Mouse (Mus musculus) myocyte (in vitro differentiated cells): ENCODE measurements around the gene Rgcc. TPM values are rescaled to one million over a fixed set of nuclear protein-coding genes. Genes with fewer than 3 reads are reported as not detected.

Experiments
- H3K27me3 ChIP-seq: one replicate; pipeline ENCODE4 v1.6.1; 2011; ENCODE audit not compliant: control insufficient read depth, insufficient read depth, insufficient read length
- H3K36me3 ChIP-seq: one replicate; pipeline ENCODE4 v1.6.1; 2011; ENCODE audit not compliant: control insufficient read depth, insufficient read depth
- H3K4me2 ChIP-seq: one replicate; pipeline ENCODE4 v1.6.1; 2011; ENCODE audit warnings: low read depth, control low read depth
- H3K4me3 ChIP-seq: one replicate; pipeline ENCODE4 v1.5.1; 2011; ENCODE audit warnings: mild to moderate bottlenecking, control low read depth, moderate library complexity
- H3K79me2 ChIP-seq: one replicate; pipeline ENCODE4 v1.6.1; 2011; ENCODE audit not compliant: control insufficient read depth, insufficient read depth
- H3ac ChIP-seq: one replicate; pipeline ENCODE4 v1.6.1; 2011; ENCODE audit not compliant: control insufficient read depth, insufficient read length
- CEBPB ChIP-seq: IDR thresholded peaks from 2 replicates; pipeline ENCODE4 v1.6.1; 2011; ENCODE audit warnings: mild to moderate bottlenecking, moderate library complexity; ENCODE audit not compliant: poor library complexity, insufficient read depth, severe bottlenecking
- E2F4 ChIP-seq: IDR thresholded peaks from one replicate; pipeline ENCODE4 v1.6.1; 2011; ENCODE audit warnings: mild to moderate bottlenecking, control low read depth, moderate library complexity; ENCODE audit not compliant: insufficient read depth
- MAX ChIP-seq: IDR thresholded peaks from one replicate; pipeline ENCODE4 v1.6.1; 2011; ENCODE audit warnings: low read depth, mild to moderate bottlenecking, control low read depth
- MYOD1 ChIP-seq, 3 experiments: IDR thresholded peaks; one replicate each; pipeline ENCODE4 v1.6.1; 2011; ENCODE audit warnings: control low read depth in 2 of 3, low read depth in 2 of 3, mild to moderate bottlenecking in 2 of 3, moderate library complexity in 1 of 3; ENCODE audit not compliant: insufficient read length in 2 of 3, control insufficient read depth in 1 of 3
- MYOG ChIP-seq, 3 experiments: IDR thresholded peaks; one replicate each; pipeline ENCODE4 v1.6.1; 2011; ENCODE audit warnings: control low read depth in 2 of 3, low read depth in 2 of 3, mild to moderate bottlenecking in 2 of 3; ENCODE audit not compliant: insufficient read length in 2 of 3, control insufficient read depth in 1 of 3, insufficient read depth in 1 of 3
- POLR2A ChIP-seq: IDR thresholded peaks from one replicate; pipeline ENCODE4 v1.6.1; 2011; ENCODE audit warnings: low read depth, mild to moderate bottlenecking, control low read depth, moderate library complexity; ENCODE audit not compliant: insufficient read length
- POLR2AphosphoS2 ChIP-seq: IDR thresholded peaks from one replicate; pipeline ENCODE4 v1.6.1; 2011; ENCODE audit warnings: low read depth, control low read depth; ENCODE audit not compliant: insufficient read length
- REST ChIP-seq: IDR thresholded peaks from one replicate; pipeline ENCODE4 v1.6.1; 2011; ENCODE audit warnings: mild to moderate bottlenecking, control low read depth, moderate library complexity; ENCODE audit not compliant: insufficient read depth, insufficient read length
- SRF ChIP-seq: IDR thresholded peaks from one replicate; pipeline ENCODE4 v1.6.1; 2011; ENCODE audit warnings: low read depth; ENCODE audit not compliant: control insufficient read depth, insufficient read length
- TCF12 ChIP-seq: IDR thresholded peaks from one replicate; pipeline ENCODE4 v1.6.1; 2011; ENCODE audit warnings: mild to moderate bottlenecking, control low read depth; ENCODE audit not compliant: poor library complexity, insufficient read depth, severe bottlenecking
- TCF3 ChIP-seq: IDR thresholded peaks from one replicate; pipeline ENCODE4 v1.6.1; 2011; ENCODE audit warnings: low read depth, control low read depth; ENCODE audit not compliant: insufficient read length
- USF1 ChIP-seq: IDR thresholded peaks from one replicate; pipeline ENCODE4 v1.6.1; 2011; ENCODE audit warnings: low read depth, mild to moderate bottlenecking, control low read depth, moderate library complexity
- polyA plus RNA-seq: library from polyadenylated mRNA; unstranded; fragments of >200 nt; fragmentation: generic; extraction: Trizol; gene quantifications from one replicate; pipeline ENCODE4 v1.2.1, GENCODE M21; 2012; ENCODE audit warnings: missing spikeins

Gene Rgcc
- polyA plus RNA-seq, 1 experiment: 6.0 TPM

GRCm38 (mm10) chr14:79294051-79294814 lies 7.2 kb downstream of the Rgcc start:
- Histone ChIP-seq H3K4me2 (no peak overlapping the region), H3K79me2 (no peaks in the 10 kb centered on the region), H3ac (no peak overlapping the region), H3K27me3 (no peaks in the 10 kb centered on the region), H3K36me3 (no peaks in the 10 kb centered on the region), H3K4me3 (no peak overlapping the region)
- no peak for TF ChIP-seq USF1
- TF ChIP-seq SRF: no peak
- no peak for TF ChIP-seq E2F4
- TF ChIP-seq CEBPB: no peak
- no peak for TF ChIP-seq MAX
- TF ChIP-seq MYOD1 (IDR thresholded peaks at IDR 0.05; ENCODE audit: control insufficient read depth in 1 of 3, insufficient read length in 2 of 3, low read depth in 2 of 3): no peak
- no peak for TF ChIP-seq TCF12

DNA sequence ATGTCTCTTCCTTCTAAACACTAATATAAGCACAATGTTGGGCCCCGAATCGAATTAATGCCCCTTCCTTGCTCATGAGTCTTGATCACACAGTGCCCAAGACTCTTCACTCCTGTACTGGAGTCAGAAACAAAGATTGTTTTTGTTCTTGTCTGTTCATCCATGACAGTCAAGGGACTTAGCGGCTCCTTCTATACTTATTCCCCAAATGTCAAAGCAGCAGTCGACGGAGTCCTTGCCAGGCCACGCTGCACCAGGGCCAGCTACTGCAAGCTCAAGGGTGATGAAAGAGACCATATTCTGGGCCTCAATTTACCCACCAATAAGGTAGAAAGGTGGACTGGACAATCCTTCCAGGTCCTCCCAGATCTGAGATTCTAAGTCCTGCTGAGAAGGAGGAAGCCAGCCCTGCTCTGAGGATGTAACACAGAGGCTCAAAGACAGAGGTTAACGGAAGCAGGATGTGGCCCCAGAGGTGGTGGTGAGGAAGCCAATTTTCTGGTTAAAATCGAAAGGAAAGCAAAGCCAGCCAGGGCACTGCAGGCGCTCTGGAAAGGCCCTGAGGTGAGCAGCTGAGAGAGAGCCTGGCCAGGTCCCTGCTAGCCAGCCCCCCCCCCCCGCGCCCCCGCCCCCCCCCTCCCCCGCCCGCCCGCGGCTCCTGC lies 8.2 kb downstream of the Rgcc start:
- H3K36me3 ChIP-seq: no peaks in the 10 kb centered on the region
- no peak for TF ChIP-seq POLR2AphosphoS2
- no peak for TF ChIP-seq MAX
- no peak for TF ChIP-seq MYOG (IDR thresholded peaks at IDR 0.05; ENCODE audit: control insufficient read depth in 1 of 3, insufficient read depth in 1 of 3, insufficient read length in 2 of 3, low read depth in 2 of 3)
- no peak for TF ChIP-seq SRF
- no peak for TF ChIP-seq CEBPB
- TF ChIP-seq TCF3: no peak
- no peak for TF ChIP-seq USF1
- no peak for TF ChIP-seq E2F4
- TF ChIP-seq TCF12: no peak
- TF ChIP-seq REST: no peak
- no peak for TF ChIP-seq MYOD1 (IDR thresholded peaks at IDR 0.05; ENCODE audit: control insufficient read depth in 1 of 3, insufficient read length in 2 of 3, low read depth in 2 of 3)
- TF ChIP-seq POLR2A: no peak
- H3K27me3 ChIP-seq: no peaks in the 10 kb centered on the region
- H3K4me3 ChIP-seq: no peak overlapping the region
- H3K4me2 ChIP-seq: no peak overlapping the region
- no peaks in the 10 kb centered on the region for H3K79me2 ChIP-seq
- H3ac ChIP-seq: no peak overlapping the region

DNA sequence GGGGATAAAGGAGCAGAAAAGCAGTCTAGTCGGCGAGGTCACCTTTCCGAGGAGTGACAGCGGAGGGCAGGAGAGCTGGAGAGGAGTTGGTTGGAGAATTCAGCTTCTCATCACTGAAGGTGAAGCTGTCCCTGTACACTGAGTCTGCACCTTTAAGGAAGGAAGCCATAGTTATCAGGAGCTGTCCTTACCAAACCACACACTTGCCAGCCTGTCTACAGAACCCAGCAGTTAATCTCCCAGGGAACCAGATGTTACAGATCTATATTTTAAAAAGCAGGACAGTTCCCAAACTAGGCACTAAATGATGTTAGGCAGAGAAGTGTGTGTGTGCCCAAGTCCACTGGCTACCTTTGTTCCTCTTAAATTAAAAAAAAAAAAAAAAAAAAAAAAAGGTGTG lies 9.8 kb downstream of the Rgcc start:
- TF ChIP-seq MYOG (IDR thresholded peaks at IDR 0.05; ENCODE audit: control insufficient read depth in 1 of 3, insufficient read depth in 1 of 3, insufficient read length in 2 of 3, low read depth in 2 of 3) (no peak), MAX (no peak), E2F4 (no peak), TCF12 (no peak), USF1 (no peak), REST (no peak), MYOD1 (IDR thresholded peaks at IDR 0.05; ENCODE audit: control insufficient read depth in 1 of 3, insufficient read length in 2 of 3, low read depth in 2 of 3) (no peak), POLR2AphosphoS2 (no peak), TCF3 (no peak), CEBPB (no peak), POLR2A (no peak), SRF (no peak)
- Histone ChIP-seq H3K27me3 (no peaks in the 10 kb centered on the region), H3K36me3 (no peaks in the 10 kb centered on the region), H3ac (no peak overlapping the region), H3K4me2 (no peak overlapping the region), H3K79me2 (no peaks in the 10 kb centered on the region), H3K4me3 (no peak overlapping the region)

DNA sequence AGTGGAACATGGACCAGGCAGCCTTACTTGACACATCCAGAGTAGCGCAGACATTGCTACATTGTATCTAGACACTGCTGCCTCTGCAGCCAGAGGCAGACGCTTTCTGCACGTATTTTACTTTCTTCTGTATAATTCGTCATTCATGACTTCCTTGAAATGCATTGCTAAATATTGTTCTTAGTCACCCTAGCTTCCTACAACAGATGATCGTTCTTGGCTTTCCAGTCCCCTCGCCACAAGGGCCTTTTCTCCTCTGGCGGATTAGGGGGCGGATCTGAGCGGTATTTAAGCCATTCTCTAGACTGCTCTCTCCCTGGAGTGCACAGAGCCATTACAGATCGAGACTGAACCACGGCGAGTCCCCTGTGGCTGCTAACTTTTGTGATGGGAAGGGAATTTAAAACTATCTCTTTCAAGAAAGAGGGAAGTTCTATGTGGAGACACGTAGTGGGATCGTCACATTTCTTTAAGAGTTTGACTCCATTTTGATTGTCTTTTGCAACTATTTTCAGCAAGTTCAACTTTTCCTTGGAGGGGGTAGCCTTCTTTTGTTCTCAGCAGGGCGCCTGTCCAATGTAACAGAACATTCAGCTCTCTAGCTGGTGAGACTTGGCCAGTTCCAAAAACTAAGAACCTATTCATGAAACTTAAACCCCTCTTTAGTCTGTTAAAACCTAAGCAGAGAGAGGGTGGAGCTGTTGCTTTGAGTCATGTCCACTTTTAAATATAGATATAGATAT lies 10.6 kb downstream of the Rgcc start:
- no peak overlapping the region for H3K4me2 ChIP-seq
- TF ChIP-seq MAX: no peak
- TF ChIP-seq MYOD1 (IDR thresholded peaks at IDR 0.05; ENCODE audit: control insufficient read depth in 1 of 3, insufficient read length in 2 of 3, low read depth in 2 of 3): no peak
- TF ChIP-seq E2F4: no peak
- TF ChIP-seq MYOG (IDR thresholded peaks at IDR 0.05; ENCODE audit: control insufficient read depth in 1 of 3, insufficient read depth in 1 of 3, insufficient read length in 2 of 3, low read depth in 2 of 3): no peak
- TF ChIP-seq REST: no peak
- TF ChIP-seq TCF12: no peak
- no peak for TF ChIP-seq POLR2A
- TF ChIP-seq CEBPB: no peak
- H3K36me3 ChIP-seq: no peaks in the 10 kb centered on the region
- H3K79me2 ChIP-seq: no peaks in the 10 kb centered on the region
- no peak overlapping the region for H3K4me3 ChIP-seq
- no peaks in the 10 kb centered on the region for H3K27me3 ChIP-seq
- H3ac ChIP-seq: no peak overlapping the region
